Mouse (Mus musculus) midbrain, embryonic 10.5 days (tissue): ENCODE results near the gene Grik1. TPM values are rescaled to one million over a fixed set of nuclear protein-coding genes. Genes with fewer than 3 reads are reported as not detected.

Source experiments
- DNase-seq: peaks from one replicate; pipeline ENCODE4 v3.0.0-alpha.2; 2017; ENCODE audit warnings: low spot score
- H3K27ac ChIP-seq: fragments of 300-500 bp; sonication (generic); replicated peaks from 2 replicates; pipeline ENCODE4 v1.5.1; 2016; ENCODE audit warnings: mild to moderate bottlenecking
- H3K27me3 ChIP-seq: fragments of 300-500 bp; sonication (generic); 2 replicates; pipeline ENCODE4 v1.6.1; 2016; ENCODE audit warnings: low read depth, mild to moderate bottlenecking; ENCODE audit not compliant: poor library complexity, severe bottlenecking
- H3K36me3 ChIP-seq: fragments of 300-500 bp; sonication (generic); 2 replicates; pipeline ENCODE4 v1.6.1; 2016; ENCODE audit warnings: mild to moderate bottlenecking, moderate library complexity
- H3K4me1 ChIP-seq: fragments of 300-500 bp; sonication (generic); 2 replicates; pipeline ENCODE4 v1.6.1; 2016
- H3K4me3 ChIP-seq: fragments of 300-500 bp; sonication (generic); 2 replicates; pipeline ENCODE4 v1.5.1; 2016; ENCODE audit warnings: mild to moderate bottlenecking, moderate library complexity
- H3K9me3 ChIP-seq: fragments of 300-500 bp; sonication (generic); replicated peaks from 2 replicates; pipeline ENCODE4 v1.6.1; 2016; ENCODE audit warnings: mild to moderate bottlenecking
- WGBS: fragments of 180-500 bp; shearing (Covaris S2); methylation state at CpG from one replicate; pipeline ENCODE4 v1.1.7; 2016; 5-methylcytosine and 5-hydroxymethylcytosine counted together
- polyA plus RNA-seq: library from polyadenylated mRNA; unstranded; fragments of >200 nt; fragmentation: Nextera tagmentation; extraction: Ambion mirVana; gene quantifications from 2 replicates; pipeline ENCODE4 v1.2.1, GENCODE M21; 2016

The Grik1 gene
- 1.5 and 3.1 TPM in 2 replicates for polyA plus RNA-seq

- H3K36me3 ChIP-seq, result no peaks in the 10 kb centered on the region
- peak within 1 kb of the TSS; percentile 65 for H3K27ac ChIP-seq
- WGBS, result under 1% methylated on average over 27 of the region's 27 CpGs
- H3K4me3 ChIP-seq, result peak within 1 kb of the TSS; percentile 66
- peaks cover 15% of the 10 kb centered on the region for H3K4me1 ChIP-seq
- peaks cover 57% of the 10 kb centered on the region for H3K27me3 ChIP-seq
- H3K9me3 ChIP-seq, result no peaks in the 10 kb centered on the region
- peak; percentile 50 for DNase-seq
Measured at GRCm38 (mm10) chr16:88290132-88290772, at the start of gene Grik1. Gene Grik1 (minus strand): TSS chr16:88290265.

- 55% methylated on average over 3 of the region's 3 CpGs for WGBS
- no peak for DNase-seq
Measured at GRCm38 (mm10) chr16:88294209-88294608, 4.1 kb upstream of the Grik1 start.

GRCm38 (mm10) chr16:88289421-88290081 is 514 bp downstream of the Grik1 start:
- Histone ChIP-seq H3K9me3 (no peaks in the 10 kb centered on the region), H3K36me3 (no peaks in the 10 kb centered on the region), H3K4me1 (peaks cover 15% of the 10 kb centered on the region), H3K4me3 (peak overlapping the region; percentile 66), H3K27ac (peak overlapping the region; percentile 65), H3K27me3 (peaks cover 57% of the 10 kb centered on the region)
- DNase-seq, result peak; percentile 59
- WGBS, result under 1% methylated on average over 40 of the region's 40 CpGs

More at GRCm38 (mm10) chr16:88294209-88294608, 4.1 kb upstream of the Grik1 start:
- Histone ChIP-seq H3K4me3 (no peak overlapping the region), H3K36me3 (no peaks in the 10 kb centered on the region), H3K27me3 (peaks cover 29% of the 10 kb centered on the region), H3K4me1 (peaks cover 12% of the 10 kb centered on the region), H3K9me3 (no peaks in the 10 kb centered on the region), H3K27ac (no peak overlapping the region)

GRCm38 (mm10) chr16:88258407-88258806 is 31.7 kb downstream of the Grik1 start:
- Histone ChIP-seq H3K27ac (no peak overlapping the region), H3K4me1 (peaks cover 6% of the 10 kb centered on the region; the same call in 1 of the 2 replicates), H3K4me3 (no peak overlapping the region), H3K9me3 (no peaks in the 10 kb centered on the region), H3K36me3 (no peaks in the 10 kb centered on the region), H3K27me3 (no peaks in the 10 kb centered on the region)
- DNase-seq, result no peak
- WGBS, result 92% methylated on average over 4 of the region's 4 CpGs

DNA sequence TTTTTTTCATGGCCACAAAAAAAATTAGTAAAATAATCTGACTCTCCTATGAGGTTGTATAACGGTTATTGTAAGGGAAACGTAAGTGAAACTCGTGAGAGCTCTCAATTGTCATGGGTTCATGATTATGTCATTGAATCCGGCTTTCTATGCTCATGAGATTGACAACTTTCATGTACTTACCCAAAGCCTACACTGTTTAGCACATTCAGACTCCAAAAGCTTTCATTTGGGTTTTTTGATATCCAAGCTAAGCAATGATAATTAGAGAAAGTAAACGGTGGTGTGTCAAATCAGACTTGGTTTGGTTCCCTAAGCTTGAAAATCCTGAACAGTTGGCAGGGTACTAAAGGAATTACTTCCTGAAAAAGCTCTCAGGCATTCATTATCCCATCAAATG is 33.0 kb downstream of the Grik1 start:
- no peak overlapping the region for H3K27ac ChIP-seq
- 75% methylated on average over 5 of the region's 5 CpGs for WGBS
- DNase-seq, result no peak

DNA sequence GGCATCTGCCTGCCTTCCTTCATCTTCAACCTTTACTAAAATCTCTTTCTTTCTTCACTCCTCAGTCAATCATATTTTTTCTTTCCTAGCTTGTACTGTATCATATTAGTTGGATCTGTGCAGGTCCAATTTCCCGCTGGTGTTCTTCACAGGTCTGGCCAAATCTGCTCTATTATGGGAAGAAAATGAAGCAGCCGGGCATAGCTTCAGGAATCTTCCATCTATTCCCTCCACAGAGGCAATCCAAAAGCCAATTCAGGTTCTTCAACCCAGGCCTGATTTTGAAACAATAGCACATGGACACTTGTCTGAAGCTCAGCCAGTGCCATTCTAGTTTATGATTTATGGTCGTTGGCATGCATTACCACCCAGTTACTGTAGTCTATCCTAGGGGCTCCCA is 34.0 kb downstream of the Grik1 start:
- Histone ChIP-seq H3K27ac (no peak overlapping the region), H3K9me3 (no peaks in the 10 kb centered on the region), H3K27me3 (no peaks in the 10 kb centered on the region), H3K4me1 (peaks cover 6% of the 10 kb centered on the region), H3K4me3 (no peak overlapping the region), H3K36me3 (no peaks in the 10 kb centered on the region)
- 88% methylated on average over 3 of the region's 3 CpGs for WGBS
- DNase-seq, result no peak

More for the DNA sequence above, 33.0 kb downstream of the Grik1 start:
- Histone ChIP-seq H3K4me1 (peaks cover 6% of the 10 kb centered on the region; the same call in 1 of the 2 replicates), H3K36me3 (no peaks in the 10 kb centered on the region), H3K4me3 (no peak overlapping the region), H3K9me3 (no peaks in the 10 kb centered on the region), H3K27me3 (no peaks in the 10 kb centered on the region)

DNA sequence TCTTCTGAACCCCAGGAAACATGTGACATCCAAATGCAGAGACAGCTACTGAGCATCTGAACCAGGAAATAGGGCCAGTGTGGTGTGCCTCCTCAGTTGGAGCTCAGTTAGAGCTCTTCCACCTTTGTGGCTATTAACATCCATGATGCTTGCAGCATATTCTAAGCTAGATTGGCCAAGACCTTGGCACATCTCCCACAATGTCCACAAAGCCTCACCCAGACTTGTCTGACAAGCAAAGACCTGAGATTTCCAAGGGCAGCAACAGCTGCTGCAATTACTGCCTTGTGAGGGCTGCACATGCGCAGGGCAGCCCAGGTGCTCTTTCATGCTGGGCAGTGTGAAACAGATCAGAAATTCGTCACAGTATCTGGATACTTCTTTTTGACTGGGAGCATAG is 37.4 kb downstream of the Grik1 start:
- H3K4me3 ChIP-seq, result no peak overlapping the region
- H3K9me3 ChIP-seq, result no peaks in the 10 kb centered on the region
- DNase-seq, result no peak
- no peaks in the 10 kb centered on the region for H3K36me3 ChIP-seq
- no peak overlapping the region for H3K27ac ChIP-seq
- peaks cover 14% of the 10 kb centered on the region for H3K4me1 ChIP-seq
- 88% methylated on average over 2 of the region's 2 CpGs for WGBS
- H3K27me3 ChIP-seq, result no peaks in the 10 kb centered on the region

DNA sequence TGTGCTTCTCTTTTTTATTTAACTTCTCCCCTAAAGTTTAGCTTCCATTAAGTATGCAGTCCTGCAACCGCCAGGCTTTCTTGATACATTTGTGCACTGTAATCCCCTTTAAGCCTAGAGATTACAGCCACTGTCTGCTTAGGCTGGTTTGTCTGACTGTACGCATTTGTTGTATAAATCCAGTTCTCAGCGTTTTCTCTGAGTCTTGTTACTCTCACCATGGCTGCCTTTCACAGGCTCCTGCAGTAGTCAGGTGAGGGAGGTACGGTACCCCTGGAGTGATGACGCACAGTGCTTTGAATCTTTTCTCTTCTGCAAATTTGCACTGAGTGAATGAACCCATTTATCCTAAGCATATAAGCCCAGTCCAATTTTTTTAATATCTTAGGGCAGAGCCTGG is 39.0 kb downstream of the Grik1 start:
- Histone ChIP-seq H3K36me3 (no peaks in the 10 kb centered on the region), H3K27ac (no peak overlapping the region), H3K27me3 (no peaks in the 10 kb centered on the region), H3K4me3 (no peak overlapping the region), H3K9me3 (no peaks in the 10 kb centered on the region), H3K4me1 (peaks cover 14% of the 10 kb centered on the region)
- DNase-seq, result no peak
- WGBS, result 71% methylated on average over 5 of the region's 5 CpGs

DNA sequence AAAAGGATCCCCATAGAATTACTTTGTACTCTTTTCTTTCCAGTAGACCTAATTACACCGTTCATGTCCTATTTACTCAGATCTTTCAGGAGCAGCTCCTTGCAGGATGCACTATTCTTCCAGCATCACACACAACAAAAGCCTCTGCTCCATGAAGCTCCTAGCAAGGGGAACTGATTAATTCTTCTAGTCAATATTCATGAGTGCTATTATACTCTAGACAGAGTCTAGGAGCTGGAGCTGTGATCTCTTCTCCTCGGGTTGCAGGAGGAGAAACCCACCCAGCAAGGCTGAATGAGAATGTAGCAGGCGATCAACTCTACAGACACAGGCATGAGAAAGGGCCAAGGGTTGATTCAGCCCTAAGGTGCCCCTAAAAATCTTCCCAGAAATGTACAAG is 40.2 kb downstream of the Grik1 start:
- 31% methylated on average over 3 of the region's 3 CpGs for WGBS
- no peak overlapping the region for H3K27ac ChIP-seq
- no peaks in the 10 kb centered on the region for H3K9me3 ChIP-seq
- DNase-seq, result no peak
- H3K27me3 ChIP-seq, result no peaks in the 10 kb centered on the region
- peaks cover 14% of the 10 kb centered on the region for H3K4me1 ChIP-seq
- no peak overlapping the region for H3K4me3 ChIP-seq
- H3K36me3 ChIP-seq, result no peaks in the 10 kb centered on the region

DNA sequence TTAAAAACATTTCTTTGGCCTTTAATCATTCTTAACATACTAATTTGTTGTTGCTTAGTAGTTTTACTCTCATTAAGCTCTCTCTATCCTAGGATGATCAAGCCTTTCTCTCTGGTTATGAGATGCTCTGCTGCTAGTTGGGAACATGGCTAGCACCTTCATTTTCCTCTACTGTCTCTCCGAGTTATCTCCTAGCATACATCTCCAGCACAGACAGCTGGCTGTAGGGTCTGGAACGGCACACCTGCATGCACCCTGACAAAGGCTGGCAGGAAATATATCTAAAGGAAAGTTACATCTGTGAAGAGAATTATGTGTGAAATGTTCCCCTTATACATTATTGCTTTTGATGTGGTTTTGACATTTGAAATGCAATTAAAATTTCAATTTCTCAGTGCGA is 42.5 kb downstream of the Grik1 start:
- Histone ChIP-seq H3K27ac (no peak overlapping the region), H3K27me3 (no peaks in the 10 kb centered on the region), H3K9me3 (no peaks in the 10 kb centered on the region), H3K4me3 (no peak overlapping the region), H3K36me3 (no peaks in the 10 kb centered on the region), H3K4me1 (peaks cover 14% of the 10 kb centered on the region)
- WGBS, result 92% methylated on average over 3 of the region's 3 CpGs
- DNase-seq, result no peak

DNA sequence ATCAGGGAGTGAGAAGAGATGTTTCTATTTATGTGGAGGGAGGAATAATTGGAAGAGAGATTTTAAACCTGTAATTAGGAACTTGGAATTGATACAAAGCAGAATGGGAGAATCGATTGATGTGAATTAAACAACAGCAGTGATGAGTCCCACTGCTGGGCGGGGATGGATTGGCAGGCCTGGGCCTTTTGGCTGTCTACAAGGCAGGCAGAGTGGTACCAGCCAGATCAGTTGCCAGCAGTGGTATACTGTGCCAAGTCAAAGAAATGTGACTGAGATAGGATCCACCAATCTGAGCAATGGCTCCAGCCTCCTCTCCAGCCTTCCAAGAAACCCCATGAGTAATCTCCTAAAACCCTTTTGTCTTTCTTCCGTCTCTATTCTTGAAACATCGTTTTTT is 45.4 kb downstream of the Grik1 start:
- no peak overlapping the region for H3K4me3 ChIP-seq
- DNase-seq, result no peak

GRCm38 (mm10) chr16:88225616-88226015 is 64.4 kb downstream of the Grik1 start:
- H3K27ac ChIP-seq, result no peak overlapping the region
- H3K36me3 ChIP-seq, result no peaks in the 10 kb centered on the region
- no peaks in the 10 kb centered on the region for H3K9me3 ChIP-seq
- 49% methylated on average over 16 of the region's 16 CpGs for WGBS
- DNase-seq, result no peak
- H3K27me3 ChIP-seq, result no peaks in the 10 kb centered on the region
- no peak overlapping the region for H3K4me3 ChIP-seq
- no peaks in the 10 kb centered on the region for H3K4me1 ChIP-seq

More for the DNA sequence above, 45.4 kb downstream of the Grik1 start:
- H3K9me3 ChIP-seq, result no peaks in the 10 kb centered on the region
- no peak overlapping the region for H3K27ac ChIP-seq
- WGBS, result 89% methylated on average over 4 of the region's 4 CpGs
- no peaks in the 10 kb centered on the region for H3K27me3 ChIP-seq
- no peaks in the 10 kb centered on the region for H3K36me3 ChIP-seq
- H3K4me1 ChIP-seq, result peaks cover 4% of the 10 kb centered on the region

DNA sequence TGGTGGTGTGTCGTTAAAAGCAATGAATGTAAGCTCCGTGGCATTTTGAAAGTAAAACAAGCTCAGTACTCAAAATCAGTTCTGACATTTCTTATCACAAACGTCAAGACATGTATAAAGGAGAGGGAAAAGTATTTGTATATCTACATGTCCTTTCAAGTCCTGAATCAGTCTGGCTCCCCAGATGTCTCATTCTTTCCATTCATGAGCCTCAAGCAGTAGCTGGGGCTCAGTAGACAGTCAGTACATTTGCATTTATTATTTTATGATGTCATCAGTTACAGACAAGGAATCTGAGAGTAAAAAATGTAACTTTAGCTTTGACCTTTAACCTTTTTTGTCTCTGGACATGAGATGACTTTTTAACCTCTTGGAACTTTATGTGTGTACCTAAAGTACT is 68.1 kb downstream of the Grik1 start:
- no peak overlapping the region for H3K4me3 ChIP-seq
- no peak overlapping the region for H3K27ac ChIP-seq
- H3K27me3 ChIP-seq, result no peaks in the 10 kb centered on the region
- no peak for DNase-seq
- H3K9me3 ChIP-seq, result no peaks in the 10 kb centered on the region
- H3K36me3 ChIP-seq, result no peaks in the 10 kb centered on the region
- no peaks in the 10 kb centered on the region for H3K4me1 ChIP-seq
- 83% methylated on average over 3 of the region's 3 CpGs for WGBS
